Mouse (Mus musculus) midbrain, embryonic 10.5 days (tissue): ENCODE measurements around the gene Fen1. TPM values are rescaled to one million over a fixed set of nuclear protein-coding genes. Genes with fewer than 3 reads are reported as not detected.

Experiments
- microRNA-seq: library from miRNA; unstranded; fragments of <30 nt; microRNA quantifications from one replicate; pipeline ENCODE4, GENCODE M21; 2017
- polyA plus RNA-seq: library from polyadenylated mRNA; unstranded; fragments of >200 nt; fragmentation: Nextera tagmentation; extraction: Ambion mirVana; gene quantifications from 2 replicates; pipeline ENCODE4 v1.2.1, GENCODE M21; 2016

Fen1 gene
- polyA plus RNA-seq, 1 experiment from 2014 or later: 188 TPM

Small RNA genes within 50 kb of the gene (microRNA-seq; reads per million reads assigned to microRNA genes)
- 0.90 reads per million for gene Mir6993

Other genes starting within 250 kb of the Fen1 start
- 1,350 and 1,398 TPM in 2 replicates for gene Fth1, start 223.6 kb downstream of the Fen1 start, polyA plus RNA-seq
- 1.4 and 2.0 TPM in 2 replicates for gene Best1, start 202.5 kb downstream of the Fen1 start, polyA plus RNA-seq
- 34.6 and 35.6 TPM in 2 replicates for gene Rab3il1, start 202.5 kb downstream of the Fen1 start, polyA plus RNA-seq
- gene Fads3, start 162.6 kb downstream of the Fen1 start, polyA plus RNA-seq: 5.5 and 5.8 TPM in 2 replicates
- gene Fads2, start 102.4 kb downstream of the Fen1 start, polyA plus RNA-seq: 207 and 236 TPM in 2 replicates
- 171 and 192 TPM in 2 replicates for gene Fads1, start 21.3 kb downstream of the Fen1 start, polyA plus RNA-seq
- 351 and 361 TPM in 2 replicates for gene Tmem258, start 155 bp downstream of the Fen1 start, polyA plus RNA-seq
- 2.1 and 2.2 TPM in 2 replicates for gene Myrf, start 36.6 kb upstream of the Fen1 start, polyA plus RNA-seq
- 1.8 and 2.7 TPM in 2 replicates for gene Dagla, start 100.7 kb upstream of the Fen1 start, polyA plus RNA-seq
- gene Syt7, start 184.9 kb upstream of the Fen1 start, polyA plus RNA-seq: 1.6 and 2.2 TPM in 2 replicates